Mouse (Mus musculus) spleen, adult 2 months (tissue): ENCODE data around the gene Dse.

Experiments
- CTCF ChIP-seq: fragments of 200-500 bp; IDR thresholded peaks from 2 replicates; pipeline ENCODE4 v1.5.1; 2011; ENCODE audit warnings: mild to moderate bottlenecking, inconsistent platforms; ENCODE audit not compliant: insufficient read depth, insufficient read length, insufficient replicate concordance; ENCODE audit errors: extremely low read depth
- POLR2A ChIP-seq: fragments of 200-500 bp; IDR thresholded peaks from 2 replicates; pipeline ENCODE4 v1.6.1; 2011; ENCODE audit warnings: low read depth, low read length, inconsistent platforms

- no peak for TF ChIP-seq CTCF
- no peak for TF ChIP-seq POLR2A
Measured at GRCm38 (mm10) chr10:34166971-34167370, 40.5 kb downstream of the Dse start.
